Mouse (Mus musculus) liver, embryonic 14.5 days (tissue): ENCODE measurements around the gene Ino80. TPM values are rescaled to one million over a fixed set of nuclear protein-coding genes. Genes with fewer than 3 reads are reported as not detected.

Experiments used
- ATAC-seq: fragments of 200-750 bp; cut with Nextera tagmentation; 2 replicates; pipeline ENCODE4 v1.8.0; 2017; ENCODE audit warnings: moderate number of reproducible peaks, mild to moderate bottlenecking, moderate library complexity; ENCODE audit not compliant: insufficient read depth
- DNase-seq, 3 experiments: peaks; one replicate each; pipeline ENCODE4 v3.0.0-alpha.2; 2012 to 2013; ENCODE audit warnings: low read depth in 3 of 3, low spot score in 3 of 3
- H3K27ac ChIP-seq: fragments of 300-500 bp; sonication (generic); 2 replicates; pipeline ENCODE4 v1.5.1; 2014; ENCODE audit warnings: moderate library complexity, mild to moderate bottlenecking, control low read depth, inconsistent platforms
- H3K27me3 ChIP-seq: fragments of 300-500 bp; sonication (generic); 2 replicates; pipeline ENCODE4 v1.6.1; 2014; ENCODE audit warnings: mild to moderate bottlenecking, low read length, moderate library complexity; ENCODE audit not compliant: control insufficient read depth, insufficient read depth
- H3K36me3 ChIP-seq: fragments of 300-500 bp; sonication (generic); replicated peaks from 2 replicates; pipeline ENCODE4 v1.6.1; 2014; ENCODE audit warnings: low read depth; ENCODE audit not compliant: control insufficient read depth, insufficient read depth
- H3K4me1 ChIP-seq, 2 experiments: fragments of 200-500 bp in 1 of 2; fragments of 300-500 bp in 1 of 2; sonication (generic) in 1 of 2; replicated peaks; 2 replicates each; pipeline ENCODE4 v1.6.1; 2012 to 2014; ENCODE audit warnings: antibody characterized with exemption in 1 of 2, inconsistent platforms in 1 of 2, low read length in 1 of 2; ENCODE audit not compliant: control insufficient read depth in 2 of 2, insufficient read depth in 2 of 2
- H3K4me2 ChIP-seq: fragments of 300-500 bp; sonication (generic); 2 replicates; pipeline ENCODE4 v1.6.1; 2014; ENCODE audit warnings: low read depth, mild to moderate bottlenecking, control low read depth, moderate library complexity
- H3K4me3 ChIP-seq, 2 experiments: fragments of 200-500 bp in 1 of 2; fragments of 300-500 bp in 1 of 2; sonication (generic) in 1 of 2; 2 replicates each; pipeline ENCODE4 v1.5.1; 2012 to 2014; ENCODE audit warnings: low read depth in 2 of 2, low read length in 2 of 2, mild to moderate bottlenecking in 2 of 2, control low read depth in 1 of 2, inconsistent platforms in 1 of 2, moderate library complexity in 1 of 2; ENCODE audit not compliant: insufficient read depth in 1 of 2
- H3K9ac ChIP-seq: fragments of 300-500 bp; sonication (generic); replicated peaks from 2 replicates; pipeline ENCODE4 v1.6.1; 2014; ENCODE audit warnings: mild to moderate bottlenecking, control low read depth, moderate library complexity
- H3K9me3 ChIP-seq: fragments of 300-500 bp; sonication (generic); 2 replicates; pipeline ENCODE4 v1.6.1; 2016; ENCODE audit warnings: low read length, mixed read lengths; ENCODE audit not compliant: control insufficient read depth
- CTCF ChIP-seq: IDR thresholded peaks from 2 replicates; pipeline ENCODE4 v1.5.1; 2016; ENCODE audit warnings: antibody characterized with exemption, low read depth, control low read depth
- EP300 ChIP-seq: IDR thresholded peaks from 2 replicates; pipeline ENCODE4 v1.6.1; 2016; ENCODE audit warnings: antibody characterized with exemption, low read depth
- WGBS: fragments of 180-500 bp; shearing (Covaris S2); extraction: QIAGEN DNeasy Blood & Tissue Kit; methylation state at CpG from one replicate; pipeline ENCODE4 v1.1.7; 2014; ENCODE audit not compliant: insufficient replicate concordance; 5-methylcytosine and 5-hydroxymethylcytosine counted together
- polyA plus RNA-seq, 2 experiments: library from polyadenylated mRNA; depleted of rRNA in 1 of 2; stranded (reverse) in 1 of 2; unstranded in 1 of 2; fragments of >200 nt; fragmentation: Nextera tagmentation in 1 of 2; extraction: Ambion mirVana in 1 of 2; gene quantifications; 2 replicates each; pipeline versions ENCODE4 v1.2.1 to v1.2.3; 2012 to 2014

Gene Ino80
- polyA plus RNA-seq, 2 experiments, result 1.8 to 4.4 TPM

DNA sequence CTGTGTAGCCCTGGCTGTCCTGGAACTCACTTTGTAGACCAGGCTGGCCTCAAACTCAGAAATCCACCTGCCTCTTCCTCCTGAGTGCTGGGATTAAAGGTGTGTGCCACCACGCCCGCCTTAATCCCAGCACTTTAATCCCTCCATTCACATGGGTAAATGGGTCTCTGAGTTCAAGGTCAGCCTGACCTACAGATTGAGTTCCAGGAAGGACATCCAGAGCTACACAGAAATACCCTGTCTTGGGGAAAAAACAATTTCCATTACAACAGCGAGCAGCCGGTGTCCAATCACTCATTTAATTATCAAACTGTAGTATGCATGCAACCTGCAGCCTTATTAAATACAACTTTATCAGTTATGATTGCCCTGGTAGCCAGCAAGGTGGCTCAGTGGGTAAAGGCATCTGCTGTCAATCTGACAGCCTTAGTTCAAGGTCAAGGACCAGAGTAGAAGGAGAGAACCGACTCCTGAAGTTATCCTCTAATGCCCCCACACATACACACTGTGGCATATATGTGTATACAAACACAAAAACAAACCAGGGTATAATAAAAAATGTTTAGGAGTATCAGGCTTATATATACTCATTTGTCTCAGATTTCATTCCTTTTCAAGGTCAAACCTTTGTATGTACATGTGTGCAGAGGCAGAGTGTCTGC, 14.2 kb downstream of the Ino80 start:
- no peak overlapping the region for H3K4me2 ChIP-seq
- ATAC-seq, result no peak
- TF ChIP-seq EP300 (no peak), CTCF (no peak)
- H3K9ac ChIP-seq, result no peak overlapping the region
- H3K27me3 ChIP-seq, result no peaks in the 10 kb centered on the region
- H3K27ac ChIP-seq, result no peak overlapping the region
- H3K4me1 ChIP-seq, result no peaks in the 10 kb centered on the region
- no peaks in the 10 kb centered on the region for H3K36me3 ChIP-seq
- H3K9me3 ChIP-seq, result no peaks in the 10 kb centered on the region
- no peak for DNase-seq
- 72% methylated on average over 5 of the region's 5 CpGs for WGBS
- no peak overlapping the region for H3K4me3 ChIP-seq

DNA sequence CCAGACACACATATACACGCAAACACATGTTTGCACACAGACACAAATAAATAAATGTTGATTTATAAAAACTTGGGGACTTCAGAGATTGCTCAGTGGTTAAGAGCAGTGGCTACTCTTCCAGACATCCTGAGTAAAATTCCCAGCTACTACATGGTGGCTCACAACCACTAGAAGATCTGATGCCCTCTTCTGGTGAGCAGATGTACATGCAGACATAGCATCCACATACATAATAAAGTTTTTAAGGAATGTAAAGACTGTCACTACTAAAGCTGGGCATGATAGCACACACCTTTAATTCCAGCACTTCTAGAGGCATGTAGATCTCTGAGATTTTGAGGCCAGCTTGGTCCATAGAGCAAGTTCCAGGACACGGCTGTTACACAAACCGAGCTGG, 16.5 kb downstream of the Ino80 start:
- WGBS, result 85% methylated on average over 3 of the region's 3 CpGs
- DNase-seq (no peak), ATAC-seq (no peak)
- TF ChIP-seq CTCF (peak; percentile 46), EP300 (no peak)
- H3K4me1 ChIP-seq, result no peaks in the 10 kb centered on the region; a peak in 1 of 4 replicates
- peaks cover 4% of the 10 kb centered on the region for H3K36me3 ChIP-seq
- H3K4me2 ChIP-seq, result no peak overlapping the region
- H3K27me3 ChIP-seq, result no peaks in the 10 kb centered on the region
- no peaks in the 10 kb centered on the region for H3K9me3 ChIP-seq
- no peak overlapping the region for H3K4me3 ChIP-seq
- H3K9ac ChIP-seq, result no peak overlapping the region
- no peak overlapping the region for H3K27ac ChIP-seq

DNA sequence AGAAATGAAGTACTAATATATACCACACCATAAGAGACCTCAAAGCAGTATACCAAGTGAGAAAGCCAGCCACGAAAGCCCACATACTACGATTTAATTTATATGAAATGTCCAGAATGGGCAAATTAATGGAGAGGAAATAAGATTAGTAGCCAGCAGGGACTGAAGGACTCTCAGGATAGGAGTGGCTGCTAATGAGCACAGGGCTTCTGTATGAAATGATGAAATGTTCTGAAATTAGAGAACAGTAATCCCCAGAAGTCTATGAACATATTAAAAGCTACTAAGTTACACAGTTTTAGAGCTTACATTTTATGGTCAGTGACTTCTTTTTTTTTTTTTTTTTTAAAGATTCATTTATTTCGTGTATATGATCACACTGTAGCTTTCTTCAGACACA, 22.9 kb downstream of the Ino80 start:
- no peak for DNase-seq
- Histone ChIP-seq H3K9ac (no peak overlapping the region), H3K4me1 (no peaks in the 10 kb centered on the region; a peak in 1 of 4 replicates), H3K4me3 (no peak overlapping the region), H3K9me3 (no peaks in the 10 kb centered on the region), H3K27me3 (no peaks in the 10 kb centered on the region), H3K36me3 (peaks cover 13% of the 10 kb centered on the region), H3K27ac (no peak overlapping the region), H3K4me2 (no peak overlapping the region)
- no peak for ATAC-seq
- TF ChIP-seq EP300, result no peak
- no peak for TF ChIP-seq CTCF
- 83% methylated on average over 3 of the region's 3 CpGs for whole genome bisulfite sequencing

DNA sequence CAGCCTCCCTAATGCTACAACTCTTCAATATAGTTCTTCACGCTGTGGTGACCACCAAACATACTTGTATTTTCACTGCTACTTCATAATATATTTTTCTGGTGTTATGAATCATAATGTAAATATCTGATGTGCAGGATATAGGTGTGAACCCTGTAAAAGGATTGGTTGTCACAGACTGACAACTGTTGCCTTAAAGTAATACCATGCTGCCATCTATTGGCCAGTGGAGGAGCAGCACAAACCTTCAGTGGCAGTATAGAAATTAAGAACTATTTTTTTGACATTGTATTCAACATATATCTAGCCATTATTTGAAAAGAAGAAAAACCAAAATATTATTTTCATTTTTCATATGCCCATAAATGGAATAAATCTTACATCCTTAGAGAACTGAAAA, 40.5 kb downstream of the Ino80 start:
- no peak overlapping the region for H3K4me3 ChIP-seq
- H3K36me3 ChIP-seq, result peaks cover 19% of the 10 kb centered on the region
- no peak overlapping the region for H3K9ac ChIP-seq
- peak; percentile 11 to 41 (median 35) for DNase-seq
- no peaks in the 10 kb centered on the region for H3K9me3 ChIP-seq
- no peak for ATAC-seq
- TF ChIP-seq EP300 (no peak), CTCF (peak; percentile 75)
- no peaks in the 10 kb centered on the region for H3K4me1 ChIP-seq
- no peaks in the 10 kb centered on the region for H3K27me3 ChIP-seq
- H3K27ac ChIP-seq, result no peak overlapping the region
- no peak overlapping the region for H3K4me2 ChIP-seq
- 77% methylated on average over 1 of the region's 1 CpGs for WGBS

DNA sequence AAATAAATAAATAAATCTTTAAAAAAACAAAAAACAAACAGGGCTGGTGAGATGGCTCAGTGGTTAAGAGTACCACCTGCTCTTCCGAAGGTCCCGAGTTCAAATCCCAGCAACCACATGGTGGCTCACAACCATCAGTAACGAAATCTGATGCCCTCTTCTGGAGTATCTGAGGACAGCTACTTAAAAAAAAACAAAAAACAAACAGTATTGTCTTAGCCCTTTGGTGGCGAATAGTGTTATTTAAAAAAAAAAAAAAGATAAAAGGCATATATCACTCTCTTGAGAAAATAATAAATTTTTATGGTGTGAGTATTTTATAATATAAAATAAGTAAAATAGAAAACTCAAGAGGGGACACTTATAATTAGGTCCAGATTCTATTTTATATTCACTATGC, 41.0 kb downstream of the Ino80 start:
- no peaks in the 10 kb centered on the region for H3K4me1 ChIP-seq
- no peaks in the 10 kb centered on the region for H3K9me3 ChIP-seq
- no peak overlapping the region for H3K27ac ChIP-seq
- no peak overlapping the region for H3K4me2 ChIP-seq
- H3K27me3 ChIP-seq, result no peaks in the 10 kb centered on the region
- ATAC-seq, result no peak
- no peak overlapping the region for H3K4me3 ChIP-seq
- H3K9ac ChIP-seq, result no peak overlapping the region
- TF ChIP-seq EP300, result no peak
- no peak for TF ChIP-seq CTCF
- WGBS, result 77% methylated on average over 4 of the region's 4 CpGs
- H3K36me3 ChIP-seq, result peaks cover 20% of the 10 kb centered on the region
- no peak for DNase-seq
